Mouse (Mus musculus): ENCODE results near the gene Faah. TPM values are rescaled to one million over a fixed set of nuclear protein-coding genes. Genes with fewer than 3 reads are reported as not detected.

Gene Faah
- polyA plus RNA-seq, 1 experiment from 2014 or later: 4.4 TPM

DNA sequence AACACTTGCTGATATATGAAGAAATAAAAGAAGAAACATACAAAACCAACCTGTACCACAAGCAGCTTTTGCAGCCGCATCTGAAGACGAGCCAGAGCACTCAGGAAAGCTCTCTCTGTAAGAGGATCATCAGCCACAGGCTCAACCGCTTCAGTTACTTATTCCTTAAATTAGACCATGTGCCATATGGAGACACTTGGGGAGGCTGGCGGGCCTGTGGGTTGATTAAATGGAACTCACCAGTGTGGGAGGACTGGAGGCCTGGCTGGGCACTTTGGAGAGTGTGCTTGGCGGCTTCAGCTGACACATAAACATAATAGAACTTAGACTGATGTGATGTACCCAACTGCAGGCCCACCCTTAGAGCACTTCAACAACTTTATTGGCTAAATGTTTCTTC, 15.6 kb upstream of the Faah start:
- H3K27me3 ChIP-seq (ENCODE audit: insufficient read depth, poor library complexity, severe bottlenecking): no peaks in the 10 kb centered on the region
- peaks cover 58% of the 10 kb centered on the region for H3K36me3 ChIP-seq
- H3K4me3 ChIP-seq: no peak overlapping the region
- DNase-seq (ENCODE audit: low spot score): no peak
- no peaks in the 10 kb centered on the region for H3K4me1 ChIP-seq (replicated peaks)
- no peaks in the 10 kb centered on the region for H3K9me3 ChIP-seq
- H3K27ac ChIP-seq: no peak overlapping the region
- 88% methylated on average over 5 of the region's 5 CpGs for WGBS

GRCm38 (mm10) chr4:116032906-116033305, 15.2 kb upstream of the Faah start:
- peaks cover 58% of the 10 kb centered on the region for H3K36me3 ChIP-seq
- H3K27me3 ChIP-seq (ENCODE audit: insufficient read depth, poor library complexity, severe bottlenecking): no peaks in the 10 kb centered on the region
- 89% methylated on average over 9 of the region's 9 CpGs for WGBS
- no peaks in the 10 kb centered on the region for H3K9me3 ChIP-seq
- DNase-seq (ENCODE audit: low spot score): no peak
- no peak overlapping the region for H3K4me3 ChIP-seq
- no peaks in the 10 kb centered on the region for H3K4me1 ChIP-seq (replicated peaks)
- no peak overlapping the region for H3K27ac ChIP-seq

- peaks cover 70% of the 10 kb centered on the region for H3K27me3 ChIP-seq (ENCODE audit: insufficient read depth, poor library complexity, severe bottlenecking)
- peak overlapping the region; percentile 80 for H3K27ac ChIP-seq
- no peaks in the 10 kb centered on the region for H3K36me3 ChIP-seq
- peak; percentile 86 for DNase-seq (ENCODE audit: low spot score)
- H3K9me3 ChIP-seq: no peaks in the 10 kb centered on the region
- under 1% methylated on average over 60 of the region's 60 CpGs for WGBS
- peak overlapping the region; percentile 70 for H3K4me3 ChIP-seq
- H3K4me1 ChIP-seq (replicated peaks): peaks cover 23% of the 10 kb centered on the region
Measured at GRCm38 (mm10) chr4:116017300-116017901, 325 bp downstream of the Faah start.

- 14% methylated on average over 16 of the region's 16 CpGs for WGBS
Measured at GRCm38 (mm10) chr4:116016862-116017299, 845 bp downstream of the Faah start.

DNA sequence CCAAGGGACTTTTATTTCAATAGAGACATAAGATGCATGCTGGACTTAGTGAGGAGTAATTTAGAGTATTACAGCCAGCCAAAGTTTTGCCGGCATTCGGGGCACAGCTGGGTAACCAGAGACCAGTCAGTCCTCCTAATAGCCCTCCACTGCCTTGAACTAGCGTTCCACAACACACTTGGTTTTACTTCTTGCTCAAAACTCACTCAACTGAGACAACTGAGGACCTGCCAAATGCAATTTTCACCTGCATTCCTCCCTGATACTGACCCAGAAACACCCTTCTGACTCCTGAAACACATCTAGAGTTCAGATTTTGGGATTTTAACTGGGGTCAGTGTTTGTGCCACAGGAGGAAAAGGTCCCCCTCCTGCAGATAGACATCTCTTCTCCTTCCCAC, 1.3 kb downstream of the Faah start:
- no peak for DNase-seq (ENCODE audit: low spot score)
- Histone ChIP-seq H3K36me3 (no peaks in the 10 kb centered on the region), H3K27me3 (ENCODE audit: insufficient read depth, poor library complexity, severe bottlenecking) (peaks cover 70% of the 10 kb centered on the region), H3K27ac (no peak overlapping the region), H3K9me3 (no peaks in the 10 kb centered on the region), H3K4me3 (peak overlapping the region; percentile 70), H3K4me1 (replicated peaks) (peaks cover 23% of the 10 kb centered on the region)
- 61% methylated on average over 3 of the region's 3 CpGs for WGBS

More at GRCm38 (mm10) chr4:116016862-116017299, 845 bp downstream of the Faah start:
- peaks cover 70% of the 10 kb centered on the region for H3K27me3 ChIP-seq (ENCODE audit: insufficient read depth, poor library complexity, severe bottlenecking)
- DNase-seq (ENCODE audit: low spot score): no peak
- peak overlapping the region; percentile 80 for H3K27ac ChIP-seq
- peak overlapping the region; percentile 70 for H3K4me3 ChIP-seq
- no peaks in the 10 kb centered on the region for H3K9me3 ChIP-seq
- H3K4me1 ChIP-seq (replicated peaks): peaks cover 23% of the 10 kb centered on the region
- no peaks in the 10 kb centered on the region for H3K36me3 ChIP-seq

- no peaks in the 10 kb centered on the region for H3K9me3 ChIP-seq
- 64% methylated on average over 8 of the region's 8 CpGs for WGBS
- no peaks in the 10 kb centered on the region for H3K36me3 ChIP-seq
- H3K27me3 ChIP-seq (ENCODE audit: insufficient read depth, poor library complexity, severe bottlenecking): peaks cover 70% of the 10 kb centered on the region
- DNase-seq (ENCODE audit: low spot score): no peak
- H3K4me1 ChIP-seq (replicated peaks): peaks cover 23% of the 10 kb centered on the region
- H3K27ac ChIP-seq: no peak overlapping the region
- H3K4me3 ChIP-seq: no peak overlapping the region
Measured at GRCm38 (mm10) chr4:116015996-116016395, 1.7 kb downstream of the Faah start.

DNA sequence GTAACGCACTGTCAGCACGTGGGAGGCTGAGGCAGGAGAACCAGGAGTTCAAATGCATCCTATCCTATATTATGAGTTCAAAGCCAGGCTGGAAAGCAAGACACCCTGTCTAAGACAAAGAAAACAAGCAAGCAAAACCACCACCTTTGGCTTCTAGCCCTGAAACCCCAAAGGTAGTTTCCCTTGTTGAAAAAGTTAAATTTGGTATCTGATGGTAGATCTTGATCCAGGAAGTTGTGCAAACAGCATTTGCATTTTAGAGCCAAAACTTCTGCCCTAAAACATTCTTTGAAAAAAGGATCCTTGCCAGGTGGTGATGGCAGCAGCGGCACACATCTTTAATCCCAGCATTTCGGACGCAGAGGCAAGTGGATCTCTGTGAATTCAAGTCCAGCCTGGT, 2.2 kb downstream of the Faah start:
- no peaks in the 10 kb centered on the region for H3K9me3 ChIP-seq
- no peak overlapping the region for H3K27ac ChIP-seq
- H3K36me3 ChIP-seq: no peaks in the 10 kb centered on the region
- peaks cover 23% of the 10 kb centered on the region for H3K4me1 ChIP-seq (replicated peaks)
- H3K27me3 ChIP-seq (ENCODE audit: insufficient read depth, poor library complexity, severe bottlenecking): peaks cover 70% of the 10 kb centered on the region
- H3K4me3 ChIP-seq: no peak overlapping the region
- WGBS: 82% methylated on average over 5 of the region's 5 CpGs
- DNase-seq (ENCODE audit: low spot score): no peak

- Histone ChIP-seq H3K36me3 (no peaks in the 10 kb centered on the region), H3K4me1 (replicated peaks) (peaks cover 16% of the 10 kb centered on the region), H3K9me3 (no peaks in the 10 kb centered on the region), H3K27ac (no peak overlapping the region), H3K27me3 (ENCODE audit: insufficient read depth, poor library complexity, severe bottlenecking) (peaks cover 43% of the 10 kb centered on the region), H3K4me3 (no peak overlapping the region)
- no peak for DNase-seq (ENCODE audit: low spot score)
- WGBS: 85% methylated on average over 8 of the region's 8 CpGs
Measured at GRCm38 (mm10) chr4:116010186-116010585, 7.5 kb downstream of the Faah start.

DNA sequence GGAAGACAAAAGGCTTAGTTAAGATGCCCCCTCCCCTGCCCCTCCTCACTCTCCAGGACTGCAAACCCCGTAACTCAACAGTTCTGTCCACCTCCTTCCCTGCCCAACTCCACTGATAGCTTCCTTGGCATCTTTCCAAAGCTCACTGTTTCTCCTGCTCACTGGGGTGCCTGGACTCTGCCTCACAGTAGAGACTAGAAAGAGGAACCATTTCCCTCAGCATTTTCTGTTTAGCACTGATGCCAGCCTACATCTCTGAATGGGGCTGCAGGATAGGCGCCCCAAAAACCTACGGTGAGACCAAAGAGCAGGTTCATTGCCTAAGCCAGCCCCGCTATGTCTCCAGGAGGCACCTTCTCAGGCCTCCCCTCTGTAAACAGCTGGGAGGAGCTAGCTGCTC, 16.5 kb downstream of the Faah start:
- 79% methylated on average over 4 of the region's 4 CpGs for WGBS
- Histone ChIP-seq H3K27me3 (ENCODE audit: insufficient read depth, poor library complexity, severe bottlenecking) (peaks cover 38% of the 10 kb centered on the region), H3K9me3 (no peaks in the 10 kb centered on the region), H3K4me3 (no peak overlapping the region), H3K27ac (no peak overlapping the region), H3K36me3 (no peaks in the 10 kb centered on the region), H3K4me1 (replicated peaks) (peaks cover 15% of the 10 kb centered on the region; the same call in 1 of the 2 replicates)
- DNase-seq (ENCODE audit: low spot score): no peak

GRCm38 (mm10) chr4:116000671-116001070, 17.1 kb downstream of the Faah start:
- Histone ChIP-seq H3K4me1 (replicated peaks) (peaks cover 12% of the 10 kb centered on the region; the same call in 1 of the 2 replicates), H3K27ac (no peak overlapping the region), H3K9me3 (no peaks in the 10 kb centered on the region), H3K4me3 (no peak overlapping the region), H3K36me3 (no peaks in the 10 kb centered on the region), H3K27me3 (ENCODE audit: insufficient read depth, poor library complexity, severe bottlenecking) (peaks cover 37% of the 10 kb centered on the region)
- no peak for DNase-seq (ENCODE audit: low spot score)
- 38% methylated on average over 6 of the region's 6 CpGs for WGBS

DNA sequence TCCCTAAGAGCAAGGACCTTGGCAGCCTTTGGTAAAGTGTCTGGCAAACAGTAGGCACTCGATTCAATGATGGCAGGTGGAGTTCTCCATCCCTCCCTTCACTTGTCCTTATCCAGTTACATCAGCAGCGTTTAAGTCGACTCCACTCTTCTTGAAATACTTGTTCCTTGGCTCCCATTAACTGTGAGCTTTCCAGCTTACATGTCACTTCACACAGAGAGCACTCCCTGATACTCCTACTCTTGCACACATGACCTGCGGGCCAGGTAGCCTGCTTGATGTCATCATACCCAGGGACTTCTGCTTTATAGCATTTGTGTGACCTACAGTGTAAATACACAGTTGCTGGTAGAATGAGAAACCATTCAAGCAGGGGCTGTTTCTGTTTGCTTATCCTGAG, 21.0 kb downstream of the Faah start:
- Histone ChIP-seq H3K9me3 (0 out of 2 replicates have a peak, but pooled peaks cover 3% of the 10 kb centered on the region), H3K36me3 (no peaks in the 10 kb centered on the region), H3K4me1 (replicated peaks) (peaks cover 7% of the 10 kb centered on the region; the same call in 1 of the 2 replicates), H3K4me3 (no peak overlapping the region), H3K27me3 (ENCODE audit: insufficient read depth, poor library complexity, severe bottlenecking) (peaks cover 24% of the 10 kb centered on the region), H3K27ac (no peak overlapping the region)
- WGBS: 85% methylated on average over 4 of the region's 4 CpGs
- no peak for DNase-seq (ENCODE audit: low spot score)

- Histone ChIP-seq H3K27me3 (ENCODE audit: insufficient read depth, poor library complexity, severe bottlenecking) (peaks cover 24% of the 10 kb centered on the region), H3K4me3 (no peak overlapping the region), H3K27ac (no peak overlapping the region), H3K36me3 (no peaks in the 10 kb centered on the region), H3K9me3 (peaks cover 3% of the 10 kb centered on the region; the same call in 1 of the 2 replicates), H3K4me1 (replicated peaks) (no peaks in the 10 kb centered on the region)
- DNase-seq (ENCODE audit: low spot score): no peak
- WGBS: 72% methylated on average over 2 of the region's 2 CpGs
Measured at GRCm38 (mm10) chr4:115995376-115995730, 22.4 kb downstream of the Faah start.

GRCm38 (mm10) chr4:115994662-115995375, 22.9 kb downstream of the Faah start:
- WGBS: 91% methylated on average over 16 of the region's 16 CpGs
- DNase-seq (ENCODE audit: low spot score): no peak
- H3K4me1 ChIP-seq (replicated peaks): no peaks in the 10 kb centered on the region
- no peak overlapping the region for H3K4me3 ChIP-seq
- H3K36me3 ChIP-seq: no peaks in the 10 kb centered on the region
- H3K9me3 ChIP-seq: peaks cover 3% of the 10 kb centered on the region; the same call in 1 of the 2 replicates
- no peak overlapping the region for H3K27ac ChIP-seq
- peaks cover 23% of the 10 kb centered on the region for H3K27me3 ChIP-seq (ENCODE audit: insufficient read depth, poor library complexity, severe bottlenecking)

All from hindbrain, embryonic 10.5 days (tissue).